Mouse (Mus musculus) cerebral cortex, adult 2 months (tissue): ENCODE results near the gene Wfdc5.

ENCODE experiments used
- WGBS: fragments of 180-500 bp; shearing (Covaris S2); methylation state at CpG from one replicate; pipeline ENCODE4 v1.1.7; 2018; 5-methylcytosine and 5-hydroxymethylcytosine counted together

Gene Wfdc5

GRCm38 (mm10) chr2:164182692-164183255, at the start of gene Wfdc5:
Wfdc5 (minus strand) TSS chr2:164182742.
- 82% methylated on average over 7 of the region's 7 CpGs for WGBS

GRCm38 (mm10) chr2:164228361-164229070, 46.0 kb upstream of the Wfdc5 start:
- 80% methylated on average over 8 of the region's 8 CpGs for WGBS

DNA sequence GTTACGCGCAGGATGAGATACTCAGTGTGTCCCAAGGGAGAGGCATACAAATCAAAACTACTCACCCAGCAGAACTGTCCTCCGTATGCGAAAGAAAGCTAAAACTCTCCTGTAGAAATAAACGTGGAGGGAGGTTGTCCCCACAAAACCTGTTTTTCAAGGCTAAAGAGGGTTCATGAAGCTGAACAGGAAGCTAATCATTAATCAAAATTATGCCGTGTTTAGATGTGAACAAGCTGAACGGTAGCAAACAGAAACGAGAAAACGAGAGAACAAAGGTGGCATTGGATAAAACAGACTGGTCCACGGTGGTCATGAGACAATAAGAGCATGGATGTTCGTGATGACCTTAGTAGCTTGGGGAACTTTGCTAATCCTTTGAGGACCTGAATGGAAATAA, 39.0 kb upstream of the Wfdc5 start, which contains the start of gene Wfdc15b:
Wfdc15b (minus strand) TSS at position 139 of the 400 bp plus-strand sequence.
- 82% methylated on average over 11 of the region's 11 CpGs for WGBS

- WGBS = 93% methylated on average over 9 of the region's 9 CpGs
Observed at GRCm38 (mm10) chr2:164219295-164219694, 36.8 kb upstream of the Wfdc5 start.

DNA sequence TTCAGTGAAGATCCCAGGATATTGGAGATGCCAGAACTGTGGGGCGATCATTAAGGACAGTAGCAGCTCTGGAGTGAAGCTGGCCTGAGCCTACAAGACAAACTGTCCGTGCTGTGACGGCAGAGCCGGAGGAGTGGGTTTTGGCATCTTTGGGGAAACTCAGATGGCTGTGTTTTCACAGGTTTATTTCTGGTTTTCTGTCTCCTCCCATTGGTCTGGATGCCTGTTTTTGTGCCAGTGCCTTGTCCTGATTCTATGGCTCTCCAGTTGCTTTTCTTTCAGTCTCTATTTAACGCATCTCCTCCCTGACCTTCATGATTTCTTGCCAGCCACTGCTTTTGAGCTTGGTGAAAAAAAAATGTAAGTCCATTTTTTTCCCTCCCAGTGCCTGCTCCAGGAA, 30.2 kb upstream of the Wfdc5 start:
- WGBS = 59% methylated on average over 5 of the region's 5 CpGs

- WGBS = 75% methylated on average over 4 of the region's 4 CpGs
Observed at GRCm38 (mm10) chr2:164210892-164211291, 28.4 kb upstream of the Wfdc5 start.

DNA sequence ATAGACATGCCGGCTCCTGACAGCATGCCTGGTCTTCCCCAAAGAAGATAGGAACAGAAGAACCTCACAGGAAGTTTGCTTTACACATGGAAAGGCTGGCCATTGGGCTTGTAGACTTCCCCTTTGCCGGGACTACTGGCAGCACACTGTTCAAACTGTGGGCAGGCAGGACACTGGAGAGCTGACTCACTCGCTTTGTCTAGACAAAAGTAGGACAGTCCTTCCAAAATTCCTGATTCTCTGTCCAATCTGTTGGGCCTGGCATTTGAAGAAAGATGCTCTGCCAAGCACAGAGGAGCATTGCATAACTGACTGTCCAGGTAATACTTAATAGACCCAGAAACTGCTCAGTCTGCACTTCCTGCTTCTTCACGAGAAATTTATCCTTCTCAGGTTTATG, 24.1 kb upstream of the Wfdc5 start:
- 57% methylated on average over 4 of the region's 4 CpGs for WGBS

DNA sequence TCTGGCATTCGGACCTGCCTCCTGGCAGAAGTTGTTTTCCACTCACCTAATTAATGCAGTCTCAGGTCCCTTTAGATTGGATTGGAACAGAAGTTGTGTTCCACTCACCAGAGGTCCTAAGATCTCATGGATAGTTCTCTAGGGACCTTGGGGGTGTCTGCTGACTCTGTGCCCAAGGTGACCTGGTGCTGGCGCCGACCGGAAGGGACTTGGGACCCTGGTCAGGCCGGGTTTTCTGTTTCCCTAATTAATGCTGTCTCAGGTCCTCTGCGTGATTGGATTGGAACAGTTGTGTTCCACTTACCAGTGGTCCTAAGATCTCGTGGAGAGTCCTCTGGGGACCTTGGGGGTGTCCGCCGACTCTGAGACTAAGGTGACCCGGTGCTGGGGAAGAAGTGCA, 23.5 kb upstream of the Wfdc5 start:
- WGBS = 92% methylated on average over 10 of the region's 10 CpGs

DNA sequence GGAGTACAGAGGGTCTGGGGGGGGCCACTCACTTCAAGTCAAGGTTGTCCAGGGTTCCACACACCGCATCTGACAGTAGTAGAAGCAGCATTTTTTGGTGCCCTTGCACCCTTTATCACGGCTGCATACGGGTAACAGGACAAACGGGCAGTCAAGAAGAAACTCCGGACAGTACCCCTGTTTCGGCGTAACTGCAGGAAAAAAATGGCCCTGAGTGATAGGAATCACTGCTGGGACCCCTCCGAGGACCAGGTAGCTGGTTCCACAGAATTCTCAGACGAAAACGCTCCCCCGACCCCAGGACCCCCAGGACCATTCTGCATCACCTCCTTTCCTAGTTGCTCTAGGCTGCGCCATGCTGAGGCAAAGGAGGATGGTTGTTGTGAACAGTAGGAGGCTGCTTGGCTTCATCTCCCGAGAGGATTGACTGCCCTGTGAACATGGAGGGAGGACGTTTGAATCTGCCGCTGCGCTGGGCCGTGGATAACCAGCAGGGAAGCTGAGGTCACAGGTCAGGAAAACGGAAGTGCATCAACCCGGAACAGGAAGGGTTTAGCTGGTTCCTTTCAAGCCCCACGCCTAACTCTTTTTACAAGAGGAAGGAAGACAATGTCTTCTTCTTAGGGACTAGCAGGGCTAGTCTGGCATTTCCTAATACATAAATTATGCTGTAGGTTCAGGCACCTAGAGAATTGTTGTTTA, 17.2 kb upstream of the Wfdc5 start, which contains the start of gene Wfdc15a:
Wfdc15a (minus strand) TSS at position 505 of the 702 bp plus-strand sequence.
- 82% methylated on average over 20 of the region's 20 CpGs for WGBS

GRCm38 (mm10) chr2:164196700-164196990, 14.1 kb upstream of the Wfdc5 start:
- WGBS = 89% methylated on average over 5 of the region's 5 CpGs

GRCm38 (mm10) chr2:164195971-164196699, 13.6 kb upstream of the Wfdc5 start:
- 94% methylated on average over 5 of the region's 5 CpGs for WGBS

- 65% methylated on average over 5 of the region's 5 CpGs for WGBS
Observed at GRCm38 (mm10) chr2:164194959-164195630, 12.6 kb upstream of the Wfdc5 start.

- 73% methylated on average over 6 of the region's 6 CpGs for WGBS
Observed at GRCm38 (mm10) chr2:164190576-164190975, 8.0 kb upstream of the Wfdc5 start, which contains the start of gene Wfdc12. Wfdc12 (minus strand) TSS chr2:164190608.

- 34% methylated on average over 5 of the region's 5 CpGs for WGBS
Observed at GRCm38 (mm10) chr2:164188722-164189121, 6.2 kb upstream of the Wfdc5 start.

DNA sequence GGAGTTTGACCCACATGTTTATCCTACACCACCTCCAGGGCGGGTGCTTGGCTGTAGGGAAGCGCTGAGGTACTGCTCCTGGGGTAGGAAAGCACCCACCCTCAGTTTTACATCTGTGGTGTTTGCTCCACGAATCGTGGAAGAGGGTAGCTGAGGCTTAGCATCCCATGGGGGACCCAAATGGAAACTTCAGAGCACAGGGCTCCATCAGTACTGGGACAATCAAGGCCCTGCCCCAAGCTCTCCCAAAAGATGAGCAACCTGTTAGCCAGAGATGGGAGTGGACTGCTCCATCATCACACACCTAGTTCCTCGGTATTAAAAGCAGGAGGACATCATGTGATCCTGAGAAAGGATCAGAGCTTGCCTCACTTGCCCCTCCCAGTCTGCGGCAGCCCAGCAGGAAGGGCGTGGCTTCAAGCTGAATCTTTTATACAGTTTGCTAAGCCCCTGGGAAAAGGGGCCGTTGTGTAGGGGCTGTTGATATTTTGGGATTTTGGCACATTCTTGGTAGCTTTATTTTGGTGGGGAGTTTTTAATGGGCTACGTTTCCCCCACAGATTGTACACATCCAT, 1.7 kb upstream of the Wfdc5 start:
- WGBS = 48% methylated on average over 9 of the region's 9 CpGs

DNA sequence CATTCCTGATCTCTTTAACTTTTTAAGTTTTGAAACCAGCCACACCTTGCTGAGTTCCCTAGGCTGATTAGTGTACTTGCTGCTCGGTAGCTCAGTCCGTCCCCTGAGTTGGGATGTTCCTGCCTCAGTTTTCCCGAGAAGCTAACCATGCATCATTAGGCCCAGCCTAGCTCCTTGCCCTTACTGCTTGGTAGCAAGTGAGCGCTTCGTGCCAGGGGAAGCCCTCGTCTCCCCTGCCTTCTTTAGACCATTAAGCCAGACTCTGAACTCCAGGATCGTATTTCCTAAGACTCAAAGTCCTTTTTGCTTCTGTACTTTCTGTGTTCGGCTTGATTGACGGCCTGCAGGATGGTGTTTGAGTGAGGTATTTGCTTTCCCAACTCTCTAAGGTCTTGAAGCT, 798 bp upstream of the Wfdc5 start:
- 85% methylated on average over 9 of the region's 9 CpGs for WGBS

GRCm38 (mm10) chr2:164180770-164181169, 1.8 kb downstream of the Wfdc5 start:
- 83% methylated on average over 4 of the region's 4 CpGs for WGBS

- WGBS = 40% methylated on average over 3 of the region's 3 CpGs
Observed at GRCm38 (mm10) chr2:164180124-164180523, 2.4 kb downstream of the Wfdc5 start.

DNA sequence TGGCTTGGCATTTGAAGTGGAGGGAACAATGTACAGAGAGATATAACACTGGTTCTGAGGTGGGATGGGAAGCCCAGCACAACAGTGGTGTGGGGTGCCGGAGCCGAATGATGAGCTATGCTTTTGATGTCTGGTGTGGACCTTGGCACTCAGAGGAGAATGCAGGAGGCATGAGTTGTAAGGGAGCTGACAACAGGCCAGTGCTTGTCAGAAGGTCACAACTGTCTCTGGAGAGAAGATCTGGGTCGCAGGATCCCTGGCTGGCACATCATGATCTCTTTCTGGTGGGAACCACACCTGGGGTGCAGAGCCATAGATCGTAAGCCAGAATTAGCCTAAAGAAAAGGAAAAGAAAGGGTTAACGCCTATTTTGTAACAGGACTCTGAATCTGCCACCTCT, 4.7 kb downstream of the Wfdc5 start:
- WGBS = 85% methylated on average over 5 of the region's 5 CpGs

GRCm38 (mm10) chr2:164175850-164176249, 6.7 kb downstream of the Wfdc5 start:
- WGBS = 54% methylated on average over 3 of the region's 3 CpGs

GRCm38 (mm10) chr2:164174649-164175395, 7.7 kb downstream of the Wfdc5 start:
- WGBS = 49% methylated on average over 8 of the region's 8 CpGs
